Mouse (Mus musculus): Measurements from ENCODE around the gene Vcam1. TPM values are rescaled to one million over a fixed set of nuclear protein-coding genes. Genes with fewer than 3 reads are reported as not detected.

Vcam1 gene
- total RNA-seq, 2 experiments from 2014 or later: 27.9 to 29.8 TPM

DNA sequence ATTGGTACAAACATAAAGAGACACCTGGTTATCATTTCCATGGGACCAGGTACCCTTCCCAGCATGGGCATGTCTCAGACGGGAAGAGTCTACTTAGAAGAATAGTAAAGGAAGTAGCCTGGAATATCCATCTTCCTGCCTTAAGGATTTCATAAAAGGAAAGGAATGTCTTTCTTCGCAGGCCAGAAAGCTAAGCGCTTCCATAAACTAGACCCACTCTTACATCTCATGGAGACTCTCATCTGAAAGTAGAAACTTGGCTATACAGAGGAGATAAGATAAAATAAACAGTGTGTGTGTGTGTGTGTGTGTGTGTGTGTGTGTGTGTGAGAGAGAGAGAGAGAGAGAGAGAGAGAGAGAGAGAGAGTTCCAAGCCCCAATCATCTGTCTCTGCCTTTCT is 36.9 kb downstream of the Vcam1 start:
- no peak for DNase-seq
- intact Hi-C loops (cut with DNase I): no loop called here

DNA sequence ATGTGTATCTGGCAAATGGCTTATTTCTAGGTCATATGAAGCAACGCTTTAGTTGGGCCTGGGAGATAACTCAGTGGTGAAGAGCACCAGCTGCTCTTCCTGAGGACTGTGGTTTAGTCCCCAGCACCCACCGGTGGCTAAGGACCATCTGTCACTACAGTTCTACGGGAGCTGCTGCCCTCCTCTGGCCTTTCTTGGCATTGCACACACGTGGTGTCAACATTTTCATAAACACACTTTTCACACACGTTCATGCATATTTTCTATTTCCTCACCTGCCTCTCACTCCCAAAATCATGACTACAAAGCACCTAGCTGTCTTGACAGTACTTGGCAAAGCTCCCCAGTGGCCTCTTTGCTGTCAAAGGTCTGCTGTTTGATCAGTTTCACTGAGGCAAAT is 37.8 kb downstream of the Vcam1 start:
- DNase-seq: no peak
- intact Hi-C loops (cut with DNase I): no loop called here

GRCm38 (mm10) chr3:116085962-116086361 is 43.5 kb downstream of the Vcam1 start:
- intact Hi-C loops (cut with DNase I): no loop called here
- no peak for DNase-seq

DNA sequence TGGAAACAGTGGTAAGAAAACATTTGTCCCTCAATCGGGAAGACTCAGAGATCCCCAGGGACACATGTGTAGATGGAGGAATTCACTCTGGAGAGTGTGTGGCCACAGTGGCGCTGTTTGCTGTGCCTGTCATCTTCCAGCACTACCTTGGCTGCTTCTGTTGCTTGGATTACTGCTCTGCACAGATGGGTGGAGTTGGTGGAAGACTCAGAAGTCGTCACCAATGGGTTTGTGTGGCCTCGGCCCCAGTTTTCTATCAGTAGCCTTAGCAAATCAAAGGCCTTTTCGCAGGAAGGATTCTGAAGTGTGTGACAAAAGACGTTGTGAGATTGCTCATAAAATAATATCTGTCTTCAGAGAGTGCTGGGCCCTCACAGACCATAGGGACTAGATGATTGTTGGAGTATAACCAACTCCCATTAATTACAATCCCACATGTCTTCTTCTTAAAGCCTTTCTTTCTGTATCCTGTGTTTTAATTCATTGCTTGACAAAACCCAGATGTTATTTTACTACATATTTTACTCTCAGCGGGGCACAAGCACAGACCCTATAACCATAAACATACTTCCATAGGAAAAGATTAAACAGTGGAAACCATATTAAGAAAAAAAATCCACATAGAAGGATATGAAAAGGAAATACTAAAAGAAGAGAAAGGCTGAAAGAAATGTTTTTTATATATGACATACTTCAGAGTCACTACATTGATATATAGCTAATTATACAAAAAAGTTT is 48.4 kb downstream of the Vcam1 start:
- intact Hi-C loops (cut with DNase I): no loop called here
- DNase-seq: no peak

DNA sequence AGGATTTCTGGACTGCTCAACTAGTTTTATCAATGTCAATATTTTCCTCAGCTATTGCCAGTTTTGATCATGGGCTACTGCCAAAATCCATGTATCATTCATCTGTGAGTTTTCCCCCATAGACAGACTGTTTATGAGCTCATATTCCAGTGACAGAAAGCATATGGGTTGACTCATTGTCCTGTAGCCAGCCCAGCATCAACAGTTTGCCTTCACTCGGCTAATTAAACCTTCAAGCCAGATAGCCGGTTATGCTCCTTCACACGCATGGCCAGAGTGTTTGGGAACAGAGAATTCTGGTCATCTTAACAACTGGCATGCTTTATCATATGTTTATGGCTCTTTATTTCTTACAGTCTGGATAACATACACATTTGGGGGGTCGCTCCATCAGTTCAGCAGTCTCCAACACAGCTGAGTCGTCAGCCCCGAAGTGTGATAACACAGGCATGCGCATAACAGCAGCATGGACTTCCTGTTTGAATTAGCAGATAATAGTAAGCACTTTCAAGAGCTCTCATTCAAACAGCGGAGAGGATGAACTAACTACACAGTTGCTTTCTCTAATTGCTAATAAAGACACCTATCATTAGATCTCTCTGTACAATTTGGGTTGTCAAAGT is 49.2 kb downstream of the Vcam1 start:
- DNase-seq: no peak
- intact Hi-C loops (cut with DNase I): no loop called here

DNA sequence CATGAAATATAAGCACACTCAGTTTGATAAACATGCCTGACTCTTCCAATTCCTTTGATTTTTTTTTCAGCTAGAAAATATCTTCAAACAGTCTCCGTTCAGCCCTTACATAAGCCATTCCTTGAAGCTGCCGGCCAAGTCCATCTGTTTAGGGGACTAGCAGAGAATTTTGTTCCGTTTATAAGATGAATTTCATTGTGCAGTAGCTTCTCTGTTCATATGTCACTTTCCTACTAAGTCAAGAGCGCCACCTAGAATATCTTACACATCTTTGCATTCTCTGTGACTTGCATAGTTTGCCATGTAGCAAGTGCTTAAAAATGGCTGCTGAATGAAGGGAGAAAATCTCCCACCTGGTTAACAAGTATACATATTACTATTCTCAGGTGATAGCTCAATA is 51.0 kb downstream of the Vcam1 start:
- no peak for DNase-seq
- intact Hi-C loops (cut with DNase I): no loop called here

GRCm38 (mm10) chr3:116076739-116077138 is 52.7 kb downstream of the Vcam1 start:
- no peak for DNase-seq
- intact Hi-C loops (cut with DNase I): no loop called here

- no peak for DNase-seq
- intact Hi-C loops (cut with DNase I): no loop called here
These were observed 56.9 kb downstream of the Vcam1 start for GRCm38 (mm10) chr3:116072584-116072983.

DNA sequence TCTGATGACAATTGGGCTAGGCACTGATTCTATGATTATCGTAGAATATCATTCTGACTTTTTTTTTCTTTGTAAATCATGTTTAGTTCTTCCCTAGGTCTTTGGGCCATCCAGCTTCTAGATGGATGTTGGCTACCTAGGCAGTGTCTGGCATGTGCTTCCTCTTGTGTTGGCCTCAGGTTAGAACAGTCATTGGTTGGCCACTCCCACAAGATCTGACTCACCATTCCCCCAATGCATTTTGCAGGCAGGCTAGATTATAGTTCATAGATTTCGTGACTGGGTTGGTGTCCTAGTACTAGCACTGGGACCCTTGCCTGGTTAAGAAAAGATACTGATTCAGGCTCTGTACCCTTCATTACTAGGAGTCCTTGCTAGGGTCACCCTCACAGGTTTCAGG is 67.3 kb downstream of the Vcam1 start:
- no peak for DNase-seq
- intact Hi-C loops (cut with DNase I): no loop called here

- intact Hi-C loops (cut with DNase I): no loop called here
- DNase-seq: no peak
These were observed 69.2 kb downstream of the Vcam1 start for GRCm38 (mm10) chr3:116060320-116060719.

Other genes with a start within 250 kb of the Vcam1 start
- 10 to 100 TPM; 17.2 to 19.0 TPM for gene Dph5, start 241.9 kb downstream of the Vcam1 start, total RNA-seq (2021)
- 10 to 100 TPM; 37.5 to 45.8 TPM for gene Slc30a7, start 122.3 kb downstream of the Vcam1 start, total RNA-seq (2021)
- 10 to 100 TPM; 31.9 to 35.2 TPM for gene Extl2, start 122.2 kb downstream of the Vcam1 start, total RNA-seq (2021)
- gene Gpr88, start 123.8 kb upstream of the Vcam1 start, total RNA-seq (2021): 10 to 100 TPM; 27.9 to 31.8 TPM

Measured in left cerebral cortex, postnatal 4 days (tissue).